Mouse (Mus musculus) kidney, postnatal 14 days (tissue): ENCODE measurements around the gene Olfr1161.
"Not testable (repeated sequence)": the region's sequence is repeated elsewhere in the genome, so short reads cannot be mapped to it uniquely, and the experiment has no call there.

Source experiments
- DNase-seq: peaks from one replicate; pipeline ENCODE4 v3.0.0; 2022; ENCODE audit warnings: mixed read lengths

The Olfr1161 gene

GRCm38 (mm10) chr2:88022474-88022873 is at the start of gene Olfr1161:
Gene Olfr1161, plus strand, starts transcription at chr2:88022774.
- not testable (repeated sequence) for DNase-seq

GRCm38 (mm10) chr2:87974563-87974962 is 48.0 kb upstream of the Olfr1161 start, which contains the start of gene Olfr74:
Gene Olfr74, minus strand, starts transcription at chr2:87974663.
- no peak for DNase-seq

- DNase-seq, result no peak
These were observed 32.8 kb upstream of the Olfr1161 start, which contains the start of gene Olfr1158 for GRCm38 (mm10) chr2:87989813-87990212. Gene Olfr1158, plus strand, starts transcription at chr2:87990113.

GRCm38 (mm10) chr2:88007515-88008318 is 14.9 kb upstream of the Olfr1161 start, which contains the start of gene Olfr1160:
Gene Olfr1160, minus strand, starts transcription at chr2:88008268.
- DNase-seq, result no peak

- no peak for DNase-seq
These were observed 15.0 kb downstream of the Olfr1161 start, which contains the start of gene Olfr73 for GRCm38 (mm10) chr2:88037599-88037998. Gene Olfr73, minus strand, starts transcription at chr2:88037699.

GRCm38 (mm10) chr2:88051029-88051428 is 28.5 kb downstream of the Olfr1161 start, which contains the start of gene Olfr1162:
Gene Olfr1162, minus strand, starts transcription at chr2:88051129.
- DNase-seq, result no peak

- no peak for DNase-seq
These were observed 41.0 kb downstream of the Olfr1161 start for GRCm38 (mm10) chr2:88063587-88063986.

- no peak for DNase-seq
These were observed 49.2 kb downstream of the Olfr1161 start, which contains the start of gene Olfr1163 for GRCm38 (mm10) chr2:88071730-88072129. Gene Olfr1163, minus strand, starts transcription at chr2:88071830.
